Mouse (Mus musculus): Measurements from ENCODE around the gene Pnldc1. TPM values are rescaled to one million over a fixed set of nuclear protein-coding genes. Genes with fewer than 3 reads are reported as not detected.

Pnldc1 gene
- total RNA-seq, 2 experiments from 2014 or later: 1.8 to 5.8 TPM

Small RNA genes within 50 kb of the gene (microRNA-seq; reads per million reads assigned to microRNA genes)
- gene Gm24085: 0 reads per million in 2 experiments

Other genes starting within 250 kb of the Pnldc1 start
- gene Slc22a1, start 234.4 kb downstream of the Pnldc1 start, total RNA-seq (2021): 1 to 10 TPM; 2.1 to 3.7 TPM
- gene Igf2r, start 140.6 kb downstream of the Pnldc1 start, total RNA-seq (2021): 10 to 100 TPM; 25.8 to 25.9 TPM
- gene Mas1, start 42.1 kb downstream of the Pnldc1 start, total RNA-seq (2021): 10 to 100 TPM; 25.5 to 26.0 TPM
- under 1 TPM; 0.29 to 0.44 TPM for gene Mrgprh, start 34.2 kb downstream of the Pnldc1 start, total RNA-seq (2021)
- 100 to 1,000 TPM; 204 to 211 TPM for gene Tcp1, start 5.5 kb upstream of the Pnldc1 start, total RNA-seq (2021)
- 10 to 100 TPM; 55.1 to 58.4 TPM for gene Mrpl18, start 6.1 kb upstream of the Pnldc1 start, total RNA-seq (2021)
- gene Acat3, start 30.4 kb upstream of the Pnldc1 start, total RNA-seq (2021): 1 to 10 TPM; 2.1 to 2.9 TPM
- gene Acat2, start 50.5 kb upstream of the Pnldc1 start, total RNA-seq (2021): 10 to 100 TPM; 79.6 to 80.6 TPM
- 10 to 100 TPM; 52.5 to 55.5 TPM for gene Wtap, start 83.9 kb upstream of the Pnldc1 start, total RNA-seq (2021)
- gene Sod2, start 96.6 kb upstream of the Pnldc1 start, total RNA-seq (2021): 100 to 1,000 TPM; 268 to 271 TPM
- gene Gpr31b, start 142.1 kb upstream of the Pnldc1 start, total RNA-seq (2021): under 1 TPM in 1 of 2 experiments, not detected in 1; 0.55 TPM
- under 1 TPM in 1 of 2 experiments, not detected in 1; 0.23 TPM for gene Tcp10b, start 150.9 kb upstream of the Pnldc1 start, total RNA-seq (2021)
- not detected for gene Unc93a, start 221.6 kb upstream of the Pnldc1 start, total RNA-seq (2021)

Data from left cerebral cortex, postnatal 14 days (tissue).